Mouse (Mus musculus) bone marrow macrophage, adult 2 months (primary cell): ENCODE measurements around the gene Cbl.

Experiments used
- CTCF ChIP-seq: IDR thresholded peaks from 2 replicates; pipeline ENCODE4 v1.5.1; 2012; ENCODE audit warnings: low read depth, mild to moderate bottlenecking, low read length, moderate library complexity
- POLR2A ChIP-seq: IDR thresholded peaks from 2 replicates; pipeline ENCODE4 v1.6.1; 2012; ENCODE audit warnings: mild to moderate bottlenecking, low read depth, low read length, borderline replicate concordance

DNA sequence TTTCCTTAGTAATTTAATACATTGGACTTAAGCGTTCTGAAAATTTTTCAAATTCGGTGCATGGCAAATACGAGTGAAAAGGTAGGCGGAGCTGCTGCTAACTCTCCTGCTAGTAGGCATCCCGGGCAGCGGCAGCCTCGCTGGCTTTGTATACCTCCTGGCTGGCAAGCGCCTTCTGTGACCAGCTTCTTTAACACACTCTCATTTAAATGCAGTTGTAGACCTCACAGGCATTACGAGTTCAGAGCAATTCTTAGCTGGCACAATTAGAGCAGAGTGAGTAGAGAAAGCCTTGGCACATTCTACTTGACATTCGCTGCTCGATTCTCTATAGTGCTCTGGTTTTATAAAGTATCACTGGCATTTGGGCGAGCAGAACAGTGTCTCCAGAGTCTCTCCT is 45.6 kb downstream of the Cbl start:
- TF ChIP-seq CTCF (no peak), POLR2A (no peak)
